Mouse (Mus musculus): ENCODE results near the gene Psmd11. TPM values are rescaled to one million over a fixed set of nuclear protein-coding genes. Genes with fewer than 3 reads are reported as not detected.
A peak's percentile ranks its signal among the peaks of the same experiment; 100 is the strongest.

Gene Psmd11
- total and polyA plus RNA-seq, 2 experiments from 2014 or later, result 24.6 to 278 TPM

GRCm38 (mm10) chr11:80487904-80488587, 59.6 kb downstream of the Psmd11 start:
- H3K4me1 ChIP-seq (ENCODE audit: insufficient read depth, low read length), result peaks cover 34% of the 10 kb centered on the region
- no peak overlapping the region for H3K4me2 ChIP-seq (ENCODE audit: low read depth, low read length, poor library complexity, severe bottlenecking)
- no peak overlapping the region for H3K4me3 ChIP-seq (ENCODE audit: low read depth, low read length)
- ATAC-seq (ENCODE audit: low FRiP score) (no peak), DNase-seq (ENCODE audit: low spot score) (no peak)
- H3K27ac ChIP-seq (ENCODE audit: low read depth, low read length), result no peak overlapping the region
- no peak for TF ChIP-seq CTCF (IDR thresholded peaks at IDR 0.05)
- H3K27me3 ChIP-seq (ENCODE audit: insufficient read depth, low read length), result no peaks in the 10 kb centered on the region
- 59% methylated on average over 15 of the region's 15 CpGs for WGBS
- no peak overlapping the region for H3K9ac ChIP-seq (replicated peaks; ENCODE audit: low read length, poor library complexity, severe bottlenecking)
- no peaks in the 10 kb centered on the region for H3K36me3 ChIP-seq (ENCODE audit: insufficient read depth, low read length)
- no peaks in the 10 kb centered on the region for H3K9me3 ChIP-seq (ENCODE audit: low read length)

DNA sequence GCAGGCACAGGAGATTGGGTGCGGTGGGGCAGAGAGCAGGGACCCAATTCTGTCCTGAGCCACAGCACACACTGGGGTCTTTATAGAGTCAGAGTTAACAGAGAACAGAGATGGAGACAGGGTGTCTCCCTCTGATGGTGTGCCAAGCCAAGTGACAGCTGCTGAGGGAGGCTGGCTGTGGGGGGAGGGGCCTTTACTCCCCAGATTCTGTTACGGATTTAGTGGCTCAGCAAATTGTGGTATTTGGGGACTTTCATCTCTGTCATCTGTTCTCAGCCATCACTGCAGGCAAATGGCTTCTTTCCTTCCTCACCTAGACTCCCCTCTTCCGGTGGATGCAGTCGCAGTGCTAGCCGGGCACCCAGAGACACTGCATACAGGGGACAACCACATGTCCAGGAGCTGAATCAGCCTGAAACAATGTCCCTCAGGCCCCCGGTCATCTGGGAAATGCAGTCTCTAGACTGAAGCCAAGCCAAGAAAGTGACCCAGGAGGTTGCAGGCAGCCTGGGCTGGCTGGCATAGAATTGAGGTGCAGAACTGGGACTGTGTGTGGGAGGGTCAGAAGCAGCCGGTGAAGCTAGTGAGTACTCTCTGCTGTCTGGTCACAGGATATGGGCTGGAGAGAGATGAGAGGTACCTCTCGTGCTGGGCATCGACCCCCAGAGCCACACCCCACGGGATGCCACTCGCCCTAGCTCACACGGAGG, 60.9 kb downstream of the Psmd11 start:
- 0 out of 2 replicates have a peak overlapping the region, but pooled peaks have one; percentile 9 for H3K27ac ChIP-seq (ENCODE audit: low read depth, low read length)
- DNase-seq (ENCODE audit: low spot score), result no peak
- H3K4me3 ChIP-seq (ENCODE audit: low read depth, low read length), result no peak overlapping the region
- no peaks in the 10 kb centered on the region for H3K36me3 ChIP-seq (ENCODE audit: insufficient read depth, low read length)
- no peak overlapping the region for H3K4me2 ChIP-seq (ENCODE audit: low read depth, low read length, poor library complexity, severe bottlenecking)
- WGBS, result 41% methylated on average over 12 of the region's 12 CpGs
- peak overlapping the region; percentile 24; the same call in 1 of the 2 replicates for H3K9ac ChIP-seq (replicated peaks; ENCODE audit: low read length, poor library complexity, severe bottlenecking)
- no peaks in the 10 kb centered on the region for H3K27me3 ChIP-seq (ENCODE audit: insufficient read depth, low read length)
- no peak for TF ChIP-seq CTCF (IDR thresholded peaks at IDR 0.05)
- H3K9me3 ChIP-seq (ENCODE audit: low read length), result no peaks in the 10 kb centered on the region
- peaks cover 23% of the 10 kb centered on the region for H3K4me1 ChIP-seq (ENCODE audit: insufficient read depth, low read length)
- no peak for ATAC-seq (ENCODE audit: low FRiP score)

DNA sequence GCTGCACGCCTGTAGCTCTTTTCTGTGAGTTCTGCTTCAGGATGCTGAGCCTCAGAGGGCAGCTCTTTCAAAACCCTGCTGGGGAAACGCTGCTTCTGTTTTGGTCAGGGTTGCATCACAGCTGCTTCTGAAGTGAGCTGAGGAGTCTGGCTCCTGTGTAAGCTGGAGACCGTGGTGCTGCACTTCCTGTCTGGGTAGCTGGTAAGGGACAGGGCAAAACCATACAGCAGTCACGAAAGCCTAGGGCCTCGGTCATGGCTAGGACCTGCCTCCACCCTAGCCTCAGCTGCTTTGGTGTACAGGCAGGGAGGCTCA, 61.4 kb downstream of the Psmd11 start:
- H3K27me3 ChIP-seq (ENCODE audit: insufficient read depth, low read length), result no peaks in the 10 kb centered on the region
- H3K4me1 ChIP-seq (ENCODE audit: insufficient read depth, low read length), result peaks cover 18% of the 10 kb centered on the region
- DNase-seq (ENCODE audit: low spot score) (no peak), ATAC-seq (ENCODE audit: low FRiP score) (no peak)
- no peak for TF ChIP-seq CTCF (IDR thresholded peaks at IDR 0.05)
- 53% methylated on average over 5 of the region's 5 CpGs for WGBS
- H3K4me3 ChIP-seq (ENCODE audit: low read depth, low read length), result no peak overlapping the region
- H3K9ac ChIP-seq (replicated peaks; ENCODE audit: low read length, poor library complexity, severe bottlenecking), result 0 out of 2 replicates have a peak overlapping the region, but pooled peaks have one; percentile 24
- H3K36me3 ChIP-seq (ENCODE audit: insufficient read depth, low read length), result no peaks in the 10 kb centered on the region
- H3K9me3 ChIP-seq (ENCODE audit: low read length), result no peaks in the 10 kb centered on the region
- H3K27ac ChIP-seq (ENCODE audit: low read depth, low read length), result no peak overlapping the region
- no peak overlapping the region for H3K4me2 ChIP-seq (ENCODE audit: low read depth, low read length, poor library complexity, severe bottlenecking)

DNA sequence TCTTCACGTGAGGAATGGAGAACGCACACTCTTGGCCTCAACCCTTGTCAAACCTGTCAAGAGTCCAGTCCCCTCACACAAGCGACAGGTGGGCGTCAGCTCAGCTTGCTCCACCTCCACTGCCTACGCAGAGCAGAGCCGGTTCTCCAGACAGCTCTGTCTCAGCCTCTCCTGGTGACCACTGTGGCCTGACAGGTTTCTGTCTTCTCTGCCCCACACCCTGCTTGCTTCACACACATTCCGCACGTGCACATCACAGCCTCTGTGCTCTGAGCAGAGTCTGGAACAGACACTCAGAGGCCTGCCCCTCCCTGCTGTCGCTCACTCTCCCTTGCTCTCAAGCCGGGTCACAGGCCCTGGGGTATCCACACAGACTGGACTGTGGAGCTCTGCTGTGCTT, 62.4 kb downstream of the Psmd11 start:
- H3K9ac ChIP-seq (replicated peaks; ENCODE audit: low read length, poor library complexity, severe bottlenecking), result no peak overlapping the region

GRCm38 (mm10) chr11:80493186-80493585, 64.8 kb downstream of the Psmd11 start:
- no peak overlapping the region for H3K27ac ChIP-seq (ENCODE audit: low read depth, low read length)
- H3K4me3 ChIP-seq (ENCODE audit: low read depth, low read length), result no peak overlapping the region
- no peaks in the 10 kb centered on the region for H3K36me3 ChIP-seq (ENCODE audit: insufficient read depth, low read length)
- no peak overlapping the region for H3K4me2 ChIP-seq (ENCODE audit: low read depth, low read length, poor library complexity, severe bottlenecking)
- ATAC-seq (ENCODE audit: low FRiP score), result no peak
- no peak for DNase-seq (ENCODE audit: low spot score)
- no peak for TF ChIP-seq CTCF (IDR thresholded peaks at IDR 0.05)
- no peaks in the 10 kb centered on the region for H3K9me3 ChIP-seq (ENCODE audit: low read length)
- WGBS, result 93% methylated on average over 5 of the region's 5 CpGs
- no peaks in the 10 kb centered on the region for H3K27me3 ChIP-seq (ENCODE audit: insufficient read depth, low read length)
- no peak overlapping the region for H3K9ac ChIP-seq (replicated peaks; ENCODE audit: low read length, poor library complexity, severe bottlenecking)
- H3K4me1 ChIP-seq (ENCODE audit: insufficient read depth, low read length), result peaks cover 8% of the 10 kb centered on the region; the same call in 1 of the 2 replicates

More for the DNA sequence above, 62.4 kb downstream of the Psmd11 start:
- peaks cover 9% of the 10 kb centered on the region; the same call in 1 of the 2 replicates for H3K4me1 ChIP-seq (ENCODE audit: insufficient read depth, low read length)
- no peak for TF ChIP-seq CTCF (IDR thresholded peaks at IDR 0.05)
- ATAC-seq (ENCODE audit: low FRiP score) (no peak), DNase-seq (ENCODE audit: low spot score) (no peak)
- H3K36me3 ChIP-seq (ENCODE audit: insufficient read depth, low read length), result no peaks in the 10 kb centered on the region
- H3K9me3 ChIP-seq (ENCODE audit: low read length), result no peaks in the 10 kb centered on the region
- H3K27ac ChIP-seq (ENCODE audit: low read depth, low read length), result no peak overlapping the region
- H3K4me2 ChIP-seq (ENCODE audit: low read depth, low read length, poor library complexity, severe bottlenecking), result no peak overlapping the region
- no peak overlapping the region for H3K4me3 ChIP-seq (ENCODE audit: low read depth, low read length)
- H3K27me3 ChIP-seq (ENCODE audit: insufficient read depth, low read length), result no peaks in the 10 kb centered on the region
- WGBS, result 80% methylated on average over 10 of the region's 10 CpGs

GRCm38 (mm10) chr11:80494852-80495251, 66.4 kb downstream of the Psmd11 start:
- H3K4me1 ChIP-seq (ENCODE audit: insufficient read depth, low read length), result peaks cover 17% of the 10 kb centered on the region; the same call in 1 of the 2 replicates
- DNase-seq (ENCODE audit: low spot score), result no peak
- no peaks in the 10 kb centered on the region for H3K36me3 ChIP-seq (ENCODE audit: insufficient read depth, low read length)
- WGBS, result 47% methylated on average over 9 of the region's 9 CpGs
- no peak overlapping the region for H3K4me3 ChIP-seq (ENCODE audit: low read depth, low read length)
- H3K27ac ChIP-seq (ENCODE audit: low read depth, low read length), result no peak overlapping the region
- no peak for TF ChIP-seq CTCF (IDR thresholded peaks at IDR 0.05)
- no peak for ATAC-seq (ENCODE audit: low FRiP score)
- H3K4me2 ChIP-seq (ENCODE audit: low read depth, low read length, poor library complexity, severe bottlenecking), result no peak overlapping the region
- H3K9ac ChIP-seq (replicated peaks; ENCODE audit: low read length, poor library complexity, severe bottlenecking), result no peak overlapping the region
- no peaks in the 10 kb centered on the region for H3K9me3 ChIP-seq (ENCODE audit: low read length)
- no peaks in the 10 kb centered on the region for H3K27me3 ChIP-seq (ENCODE audit: insufficient read depth, low read length)
